Mouse (Mus musculus) G1E (cell line): ENCODE data around the gene Gpr162. TPM values are rescaled to one million over a fixed set of nuclear protein-coding genes. Genes with fewer than 3 reads are reported as not detected.

ENCODE experiments used
- ATAC-seq: 2 replicates; pipeline ENCODE4 v1.8.0; 2016; ENCODE audit warnings: mild to moderate bottlenecking; ENCODE audit not compliant: insufficient number of reproducible peaks, poor library complexity, low FRiP score, severe bottlenecking; ENCODE audit errors: extremely low read depth
- DNase-seq: peaks from one replicate; pipeline ENCODE4 v3.0.0; 2012; ENCODE audit warnings: low spot score
- H3K27me3 ChIP-seq: 2 replicates; pipeline ENCODE4 v1.6.1; 2012; ENCODE audit warnings: mild to moderate bottlenecking, low read length, inconsistent platforms; ENCODE audit not compliant: insufficient read depth
- H3K36me3 ChIP-seq: replicated peaks from 2 replicates; pipeline ENCODE3; 2012; ENCODE audit warnings: mild to moderate bottlenecking, inconsistent platforms
- H3K4me1 ChIP-seq: 2 replicates; pipeline ENCODE4 v1.6.1; 2012; ENCODE audit warnings: low read depth, low read length, inconsistent platforms, mixed read lengths; ENCODE audit not compliant: insufficient read depth
- H3K4me3 ChIP-seq: 2 replicates; pipeline ENCODE4 v1.5.1; 2012; ENCODE audit warnings: low read depth, mild to moderate bottlenecking, inconsistent platforms, low read length, moderate library complexity, mixed read lengths
- H3K9me3 ChIP-seq: replicated peaks from 2 replicates; pipeline ENCODE4 v1.6.1; 2012; ENCODE audit warnings: inconsistent platforms
- CTCF ChIP-seq: IDR thresholded peaks from 2 replicates; pipeline ENCODE4 v1.5.1; 2012; ENCODE audit warnings: low read depth, low read length, inconsistent platforms, mixed read lengths
- GATA1 ChIP-seq: IDR thresholded peaks from 2 replicates; pipeline ENCODE4 v1.6.1; 2012; ENCODE audit warnings: borderline replicate concordance, low read length, inconsistent platforms, mixed read lengths
- GATA2 ChIP-seq: IDR thresholded peaks from 2 replicates; pipeline ENCODE4 v1.6.1; 2012; ENCODE audit warnings: low read depth, low read length, inconsistent platforms, borderline replicate concordance
- POLR2AphosphoS5 ChIP-seq: IDR thresholded peaks from 2 replicates; pipeline ENCODE4 v1.6.1; 2012; ENCODE audit warnings: low read depth, low read length, inconsistent platforms; ENCODE audit not compliant: insufficient replicate concordance
- TAL1 ChIP-seq: conservative IDR thresholded peaks from 2 replicates; pipeline ENCODE4 v1.6.1; 2012; ENCODE audit warnings: low read depth, low read length, inconsistent platforms, mixed read lengths
- polyA plus RNA-seq: library from polyadenylated mRNA; stranded (reverse); fragments of >175 nt; gene quantifications from 2 replicates; pipeline ENCODE4 v1.2.3, GENCODE M21; 2012
- total RNA-seq, 2 experiments: library from RNA; stranded (forward) in 1 of 2; stranded (reverse) in 1 of 2; fragments of 200-1000 nt in 1 of 2; fragments of >200 nt in 1 of 2; fragmentation: Nextera tagmentation in 1 of 2; gene quantifications; 2 replicates each; pipeline ENCODE4 v1.2.3; 2014 to 2017

Gpr162 gene
- total and polyA plus RNA-seq, 3 experiments, result 0.22 TPM; not detected in 2

GRCm38 (mm10) chr6:124904991-124905860 is 41.4 kb upstream of the Gpr162 start:
- no peak for ATAC-seq
- Histone ChIP-seq H3K27me3 (peaks cover 52% of the 10 kb centered on the region), H3K4me1 (peaks cover 14% of the 10 kb centered on the region), H3K36me3 (no peaks in the 10 kb centered on the region), H3K9me3 (no peaks in the 10 kb centered on the region), H3K4me3 (no peak overlapping the region)
- no peak for DNase-seq
- TF ChIP-seq TAL1, result no peak
- TF ChIP-seq CTCF, result no peak
- no peak for TF ChIP-seq GATA1
- no peak for TF ChIP-seq GATA2
- TF ChIP-seq POLR2AphosphoS5, result no peak

- TF ChIP-seq TAL1, result no peak
- TF ChIP-seq CTCF, result peak; percentile 27; the same call in 1 of the 2 replicates
- TF ChIP-seq GATA1, result no peak
- TF ChIP-seq POLR2AphosphoS5, result no peak
- TF ChIP-seq GATA2, result no peak
- peaks cover 11% of the 10 kb centered on the region for H3K4me1 ChIP-seq
- no peaks in the 10 kb centered on the region for H3K36me3 ChIP-seq
- H3K9me3 ChIP-seq, result no peaks in the 10 kb centered on the region
- DNase-seq (peak; percentile 84), ATAC-seq (peak; percentile 51)
- H3K4me3 ChIP-seq, result peak overlapping the region; percentile 72
- peaks cover 50% of the 10 kb centered on the region for H3K27me3 ChIP-seq
Measured at GRCm38 (mm10) chr6:124904161-124904981, 40.6 kb upstream of the Gpr162 start.

GRCm38 (mm10) chr6:124903580-124904151 is 39.9 kb upstream of the Gpr162 start:
- Histone ChIP-seq H3K4me3 (peak overlapping the region; percentile 72), H3K36me3 (no peaks in the 10 kb centered on the region), H3K27me3 (peaks cover 44% of the 10 kb centered on the region), H3K4me1 (peaks cover 11% of the 10 kb centered on the region), H3K9me3 (no peaks in the 10 kb centered on the region)
- TF ChIP-seq CTCF, result peak; percentile 97
- no peak for TF ChIP-seq TAL1
- DNase-seq (peak; percentile 83), ATAC-seq (peak; percentile 86)

GRCm38 (mm10) chr6:124901851-124902250 is 38.1 kb upstream of the Gpr162 start:
- ATAC-seq (no peak), DNase-seq (no peak)
- Histone ChIP-seq H3K27me3 (peaks cover 36% of the 10 kb centered on the region), H3K4me3 (no peak overlapping the region), H3K36me3 (no peaks in the 10 kb centered on the region), H3K9me3 (no peaks in the 10 kb centered on the region), H3K4me1 (peaks cover 11% of the 10 kb centered on the region)
- no peak for TF ChIP-seq CTCF
- TF ChIP-seq TAL1, result no peak
- no peak for TF ChIP-seq POLR2AphosphoS5
- TF ChIP-seq GATA1, result no peak
- TF ChIP-seq GATA2, result no peak

- peaks cover 11% of the 10 kb centered on the region for H3K4me1 ChIP-seq
Measured at GRCm38 (mm10) chr6:124900801-124901480, 37.2 kb upstream of the Gpr162 start.

More at GRCm38 (mm10) chr6:124900801-124901480, 37.2 kb upstream of the Gpr162 start:
- H3K36me3 ChIP-seq, result no peaks in the 10 kb centered on the region
- peaks cover 33% of the 10 kb centered on the region for H3K27me3 ChIP-seq
- H3K9me3 ChIP-seq, result no peaks in the 10 kb centered on the region
- no peak overlapping the region for H3K4me3 ChIP-seq
- no peak for DNase-seq
- 0 out of 2 replicates have a peak, but pooled peaks have one; percentile 9 for ATAC-seq
- TF ChIP-seq CTCF, result no peak
- no peak for TF ChIP-seq GATA2
- TF ChIP-seq GATA1, result no peak
- TF ChIP-seq POLR2AphosphoS5, result no peak
- TF ChIP-seq TAL1, result no peak
